Mouse (Mus musculus) urinary bladder, postnatal 25 days (tissue): ENCODE results near the gene Stab2.

Experiments used
- DNase-seq: peaks from one replicate; pipeline ENCODE4 v3.0.0; 2022; ENCODE audit warnings: low spot score

Gene Stab2

GRCm38 (mm10) chr10:86826929-86827328 is 180.9 kb downstream of the Stab2 start:
- DNase-seq, result no peak

- no peak for DNase-seq
Observed at GRCm38 (mm10) chr10:86825871-86826522, 181.8 kb downstream of the Stab2 start.

- DNase-seq, result no peak
Observed at GRCm38 (mm10) chr10:86824871-86825270, 183.0 kb downstream of the Stab2 start.

- DNase-seq, result no peak
Observed at GRCm38 (mm10) chr10:86824093-86824492, 183.7 kb downstream of the Stab2 start.

- DNase-seq, result no peak
Observed at GRCm38 (mm10) chr10:86821014-86821413, 186.8 kb downstream of the Stab2 start.

GRCm38 (mm10) chr10:86819649-86820165 is 188.1 kb downstream of the Stab2 start:
- no peak for DNase-seq

- no peak for DNase-seq
Observed at GRCm38 (mm10) chr10:86815133-86815532, 192.7 kb downstream of the Stab2 start.

- DNase-seq, result no peak
Observed at GRCm38 (mm10) chr10:86814292-86815131, 193.3 kb downstream of the Stab2 start.

GRCm38 (mm10) chr10:86810612-86811011 is 197.2 kb downstream of the Stab2 start:
- no peak for DNase-seq

GRCm38 (mm10) chr10:86810000-86810399 is 197.8 kb downstream of the Stab2 start:
- DNase-seq, result no peak

GRCm38 (mm10) chr10:86808013-86808758 is 199.6 kb downstream of the Stab2 start:
- DNase-seq, result no peak

GRCm38 (mm10) chr10:86807362-86807761 is 200.5 kb downstream of the Stab2 start:
- no peak for DNase-seq

GRCm38 (mm10) chr10:86796073-86796741 is 211.6 kb downstream of the Stab2 start:
- DNase-seq, result no peak

GRCm38 (mm10) chr10:86794794-86795535 is 212.9 kb downstream of the Stab2 start:
- no peak for DNase-seq

GRCm38 (mm10) chr10:86794196-86794595 is 213.6 kb downstream of the Stab2 start:
- DNase-seq, result no peak

GRCm38 (mm10) chr10:86793509-86793951 is 214.3 kb downstream of the Stab2 start:
- no peak for DNase-seq

- no peak for DNase-seq
Observed at GRCm38 (mm10) chr10:86791507-86792184, 216.2 kb downstream of the Stab2 start.
